ENCODE assay signal across 30 mouse cellular contexts in the genomic region with DNA sequence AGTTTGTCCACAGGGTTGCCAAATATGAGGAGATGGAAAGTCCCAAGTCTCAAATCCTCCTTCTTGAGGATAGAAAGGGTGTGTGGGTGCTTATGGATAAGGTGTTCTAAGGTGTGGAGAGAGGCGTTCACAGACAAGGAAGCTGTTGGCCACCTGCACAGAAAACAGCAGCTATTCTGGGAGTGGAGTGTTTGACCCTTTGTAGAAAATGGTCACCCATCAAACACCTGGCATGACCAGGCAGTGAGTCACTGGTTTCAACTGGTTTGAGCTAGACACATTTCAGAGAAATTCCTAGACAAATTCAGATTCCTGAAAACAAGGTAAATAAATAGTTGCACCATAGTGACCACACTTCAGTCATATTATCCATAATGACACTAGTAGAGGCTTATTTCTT. TPM values are rescaled to one million over a fixed set of nuclear protein-coding genes. Genes with fewer than 3 reads are reported as not detected.
DNase-seq lines count a peak whose midpoint lies in the region; ATAC-seq and TF ChIP-seq lines count a peak whose summit lies in the region.
"Had no signal": no experiment of that assay in that cellular context is flagged by ENCODE, and none has a peak within 500 bp of the region (broad histone marks: within the 10 kb centered on the region; RNA-seq: fewer than 3 reads in every experiment).

No protein-coding gene starts in this region.

- no peak overlapping the region for H3K4me2 ChIP-seq in lung, postnatal 0 days (replicated peaks; ENCODE audit: low read depth, low read length)
- H3K4me2 ChIP-seq: hindbrain, embryonic 15.5 days; limb, embryonic 13.5 days; liver, embryonic 12.5 days; lung, embryonic 14.5 days; midbrain, embryonic 15.5 days; neural tube, embryonic 15.5 days had no signal

- no peak for TF ChIP-seq POLR2A in kidney, adult 2 months (IDR thresholded peaks at IDR 0.05; ENCODE audit: low read depth, low read length)

- 0 out of 2 replicates have a peak overlapping the region, but pooled peaks have one; percentile 17 for H3K27ac ChIP-seq in kidney, adult 2 months (ENCODE audit: insufficient read depth, low read depth, low read length)
- peak overlapping the region; percentile 62; the same call in 1 of the 2 replicates for H3K27ac ChIP-seq in lung, postnatal 0 days (ENCODE audit: low read length)
- H3K27ac ChIP-seq: hindbrain, embryonic 10.5 days; hindbrain, embryonic 15.5 days; limb, embryonic 13.5 days; liver, embryonic 12.5 days; midbrain, embryonic 10.5 days; midbrain, embryonic 15.5 days; neural tube, embryonic 15.5 days had no signal

- CTCF ChIA-PET in Patski (lab: Charles Lee): no interaction called here

- WGBS in kidney, adult 2 months: 65% methylated on average over 1 of the region's 1 CpGs
- WGBS in lung, postnatal 0 days: 75% methylated on average over 1 of the region's 1 CpGs

- no peak for TF ChIP-seq CTCF in kidney, adult 2 months (conservative IDR thresholded peaks at IDR 0.05; ENCODE audit: insufficient read depth, insufficient read length, low read depth, low read length)
- TF ChIP-seq CTCF in lung, postnatal 0 days (IDR thresholded peaks at IDR 0.05): no peak
- no peak for TF ChIP-seq CTCF in Patski (IDR thresholded peaks at IDR 0.05)

- H3K27me3 ChIP-seq in kidney, adult 2 months (replicated peaks; ENCODE audit: control insufficient read depth, insufficient read depth, low read length): no peaks in the 10 kb centered on the region
- no peaks in the 10 kb centered on the region for H3K27me3 ChIP-seq in lung, postnatal 0 days (replicated peaks; ENCODE audit: insufficient read depth, low read length)
- no peaks in the 10 kb centered on the region for H3K27me3 ChIP-seq in Patski
- H3K27me3 ChIP-seq: CH12.LX; hindbrain, embryonic 15.5 days; limb, embryonic 13.5 days; liver, embryonic 12.5 days; midbrain, embryonic 15.5 days; neural tube, embryonic 15.5 days had no signal

- peaks cover 3% of the 10 kb centered on the region; the same call in 1 of the 2 replicates for H3K4me1 ChIP-seq in kidney, adult 2 months (ENCODE audit: control insufficient read depth, insufficient read depth, low read length)
- peaks cover 12% of the 10 kb centered on the region; the same call in 1 of the 2 replicates for H3K4me1 ChIP-seq in lung, postnatal 0 days (ENCODE audit: insufficient read depth, low read depth, low read length)
- H3K4me1 ChIP-seq: hindbrain, embryonic 10.5 days; hindbrain, embryonic 15.5 days; limb, embryonic 13.5 days; liver, embryonic 12.5 days; midbrain, embryonic 10.5 days; midbrain, embryonic 15.5 days; neural tube, embryonic 15.5 days had no signal

- H3K36me3 ChIP-seq in kidney, adult 2 months (ENCODE audit: control insufficient read depth, insufficient read depth, low read length): peaks cover 2% of the 10 kb centered on the region; the same call in 1 of the 2 replicates
- peaks cover 23% of the 10 kb centered on the region; the same call in 1 of the 2 replicates for H3K36me3 ChIP-seq in lung, postnatal 0 days (ENCODE audit: insufficient read depth, low read length)
- H3K36me3 ChIP-seq: hindbrain, embryonic 10.5 days; liver, embryonic 12.5 days; midbrain, embryonic 10.5 days; midbrain, embryonic 15.5 days had no signal

- H3K9ac ChIP-seq in lung, postnatal 0 days (replicated peaks; ENCODE audit: low read depth): no peak overlapping the region
- H3K9ac ChIP-seq: hindbrain, embryonic 15.5 days; limb, embryonic 13.5 days; liver, embryonic 12.5 days; lung, embryonic 14.5 days; midbrain, embryonic 15.5 days; neural tube, embryonic 15.5 days had no signal

- no peaks in the 10 kb centered on the region for H3K9me3 ChIP-seq in lung, postnatal 0 days (ENCODE audit: low read length)
- H3K9me3 ChIP-seq: hindbrain, embryonic 10.5 days; hindbrain, embryonic 15.5 days; midbrain, embryonic 10.5 days; midbrain, embryonic 15.5 days; neural tube, embryonic 15.5 days had no signal

- H3K4me3 ChIP-seq in kidney, adult 2 months (ENCODE audit: insufficient read depth, low read depth, low read length): no peak overlapping the region
- H3K4me3 ChIP-seq in lung, postnatal 0 days (ENCODE audit: low read depth, low read length): no peak overlapping the region
- H3K4me3 ChIP-seq: hindbrain, embryonic 10.5 days; hindbrain, embryonic 15.5 days; limb, embryonic 13.5 days; liver, embryonic 12.5 days; midbrain, embryonic 10.5 days; midbrain, embryonic 15.5 days; neural tube, embryonic 15.5 days had no signal

- DNase-seq in kidney, adult 2 months: peak; percentile 41
- DNase-seq in kidney, adult 8-10 months: no peak
- DNase-seq in lung, postnatal 0 days (ENCODE audit: low spot score): peak; percentile 79
- DNase-seq in lung, postnatal 14 days: no peak
- no peak for DNase-seq in Patski (ENCODE audit: low read depth, low spot score)
- DNase-seq in spleen, postnatal 4 days (ENCODE audit: low spot score in 2 of 2): no peak
- DNase-seq: adrenal gland, postnatal 10 days; B cell, adult 2 months; cerebellum, adult 9-10 months; cerebellum, postnatal 36 days; gastrocnemius, postnatal 36 days; heart, postnatal 14 days; kidney, adult 9 months; kidney, postnatal 14 days; lung, embryonic 14.5 days; retina, postnatal 1 day; right cerebral cortex, postnatal 14 days; thymus, adult 2 months; thymus, postnatal 4 days had no signal

- peak; percentile 94 for TF ChIP-seq EP300 in lung, postnatal 0 days (IDR thresholded peaks at IDR 0.05)

- POLR2A ChIA-PET in Patski (lab: Charles Lee): no interaction called here

- ATAC-seq in lung, postnatal 0 days: peak; percentile 88
- ATAC-seq in Patski: peak; percentile 44
- no peak for ATAC-seq in CD4-positive, CD25-positive, alpha-beta regulatory T cell, adult 4 months
- ATAC-seq: forebrain, embryonic 14.5 days; inflammation-experienced regulatory T-cells, adult 6 months; liver, embryonic 12.5 days; midbrain, embryonic 15.5 days had no signal

- in situ Hi-C loops in Patski (cut with MboI; ENCODE audit: low pct_unique_long_range_greater_than_20kb): no loop called here

RNA-seq across cellular contexts. Expression of gene Naa20, which starts 29.8 kb away (rescaled TPM):
- polyA plus RNA-seq in kidney, adult 2 months (2012; rRNA removed): 33.9 and 43.7 TPM in 2 replicates
- 108 and 118 TPM in 2 replicates for polyA plus RNA-seq in lung, postnatal 0 days (2015; fragmentation: Nextera tagmentation; extraction: Ambion mirVana)
- 85.8 TPM for polyA plus RNA-seq in Patski (2021)
- 100 to 1,000 TPM; 123 to 134 TPM for polyA plus RNA-seq in CD4-positive, CD25-positive, alpha-beta regulatory T cell, adult 4 months (2017; shearing (Covaris generic))

Comparison
In these comparisons a context has a peak if more than half of its experiments do, and no peak if none do; other contexts are left out.
1. DNase-seq: peak in kidney, adult 2 months (single experiment) and lung, postnatal 0 days (single experiment); none in kidney, adult 8-10 months (0 of 2), lung, postnatal 14 days (single experiment), Patski (single experiment) and spleen, postnatal 4 days (0 of 2).